Mouse (Mus musculus) heart, postnatal 0 days (tissue): ENCODE data around the gene Rnf148.

Experiments used
- CTCF ChIP-seq: IDR thresholded peaks from 2 replicates; pipeline ENCODE4 v1.5.1; 2016; ENCODE audit warnings: antibody characterized with exemption, control low read depth, low read depth
- EP300 ChIP-seq: IDR thresholded peaks from 2 replicates; pipeline ENCODE4 v1.6.1; 2016; ENCODE audit warnings: antibody characterized with exemption, low read depth

DNA sequence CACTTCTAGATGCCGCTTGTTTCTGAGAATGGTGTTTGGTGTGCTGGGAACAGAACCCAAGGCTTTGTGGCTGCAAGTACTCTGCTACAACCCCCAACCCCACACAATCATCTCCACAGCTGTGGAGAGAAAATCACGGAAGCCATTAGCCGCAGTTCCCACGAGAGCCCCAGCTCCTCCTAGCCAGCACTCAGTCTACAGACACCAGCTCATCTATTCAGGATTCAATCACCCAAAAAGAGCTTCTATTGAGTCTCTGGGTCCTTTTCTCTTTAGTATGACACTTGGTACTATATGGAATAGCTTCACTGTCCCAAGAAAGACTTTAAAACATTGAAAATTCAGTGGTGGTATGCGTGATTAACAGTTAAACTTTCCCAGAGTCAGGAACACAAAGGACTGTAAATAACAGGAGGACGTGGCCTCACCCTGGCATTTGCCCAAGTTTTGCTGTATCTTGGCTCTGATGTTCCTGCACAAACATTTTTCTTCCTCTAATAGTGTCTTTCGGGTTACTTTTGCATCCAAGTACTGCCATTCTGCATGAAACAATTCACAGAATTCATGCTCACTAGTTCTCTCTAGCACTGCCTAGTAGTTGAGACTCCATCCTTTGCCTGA lies 7.2 kb downstream of the Rnf148 start:
- TF ChIP-seq CTCF (no peak), EP300 (no peak)
